Mouse (Mus musculus): Measurements from ENCODE around the gene Cyp1b1. TPM values are rescaled to one million over a fixed set of nuclear protein-coding genes. Genes with fewer than 3 reads are reported as not detected.
A peak's percentile ranks its signal among the peaks of the same experiment; 100 is the strongest.

The Cyp1b1 gene
- total RNA-seq (2021), result 1 to 10 TPM; 2.7 to 3.3 TPM
- long read RNA-seq, full-length matches to known transcripts, result 3 of 5 reads
- long read RNA-seq, partial matches to known transcripts, result 2 of 5 reads
- long read RNA-seq, other reads (novel, unspliced or antisense), result 0 of 5 reads

GRCm38 (mm10) chr17:79714931-79715637 is at the start of gene Cyp1b1:
TSS of gene Cyp1b1 (minus strand) at chr17:79715061.
- no peak for DNase-seq (ENCODE audit: low spot score in 2 of 2)

GRCm38 (mm10) chr17:79761841-79762240 is 47.0 kb upstream of the Cyp1b1 start:
- no peak for DNase-seq (ENCODE audit: low spot score in 2 of 2)

DNA sequence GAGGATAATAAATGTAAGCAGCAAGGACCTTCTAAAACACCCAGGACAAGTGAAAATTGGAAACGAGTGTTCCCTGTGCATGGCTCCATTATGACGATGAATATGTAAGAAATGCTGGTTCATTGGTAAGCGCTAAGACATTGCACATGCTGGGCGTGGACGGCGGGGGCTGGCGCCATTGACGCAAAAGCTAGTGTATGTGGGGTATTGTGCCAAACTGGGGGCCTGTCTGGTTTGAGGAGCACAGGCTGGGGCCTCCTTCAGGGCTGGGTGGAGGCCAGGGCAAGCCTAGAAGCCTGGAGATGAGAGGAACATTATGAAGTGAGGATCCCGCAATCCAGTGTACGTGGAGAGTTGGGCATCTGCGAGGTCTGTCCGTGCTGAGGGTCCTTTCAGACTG is 39.0 kb upstream of the Cyp1b1 start:
- no peak for DNase-seq (ENCODE audit: low spot score in 2 of 2)

DNA sequence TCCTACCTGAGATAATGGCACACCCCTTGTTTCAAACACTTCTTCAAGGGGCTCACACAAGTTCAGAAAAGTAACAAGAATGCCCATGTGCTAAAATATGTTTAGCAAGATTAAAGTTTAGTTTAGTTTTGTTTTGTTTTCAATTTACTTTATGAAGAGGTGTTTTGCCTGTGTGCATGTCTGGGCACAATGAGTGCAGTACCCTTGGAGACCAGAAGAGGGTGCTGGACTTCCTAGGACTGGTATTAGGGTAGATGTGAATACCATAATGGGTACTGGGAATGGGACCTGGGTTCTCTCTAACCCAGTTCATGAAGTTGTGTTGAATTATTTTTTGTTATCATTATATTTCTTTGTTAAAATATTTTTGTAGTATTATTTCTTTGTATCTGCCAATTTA is 38.0 kb upstream of the Cyp1b1 start:
- DNase-seq (ENCODE audit: low spot score in 2 of 2), result no peak

DNA sequence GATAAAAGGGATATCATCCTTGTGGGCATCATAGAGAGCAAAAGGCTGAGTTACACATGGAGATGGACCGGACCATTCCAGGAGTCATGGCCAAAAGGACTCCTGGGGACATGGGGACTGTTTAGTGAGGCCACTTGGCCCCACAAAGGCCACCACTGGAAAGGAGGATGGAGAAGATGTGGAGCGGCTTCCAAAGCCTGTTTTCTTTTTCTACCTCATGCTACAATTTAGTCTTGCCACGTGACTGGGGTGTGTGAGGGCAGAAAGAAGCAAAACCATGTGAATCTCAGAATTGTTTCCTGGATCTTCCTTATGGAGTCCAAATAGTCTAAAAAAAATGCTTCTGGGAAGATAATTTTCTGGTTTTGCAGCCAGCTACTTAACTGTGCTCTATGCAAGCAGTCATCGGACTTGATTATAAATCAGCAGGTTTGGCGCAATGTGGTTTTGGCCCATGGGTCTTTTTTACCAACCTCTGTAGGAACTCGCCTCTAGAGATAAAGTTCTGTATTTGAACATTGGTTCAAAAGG is 36.9 kb upstream of the Cyp1b1 start:
- no peak for DNase-seq (ENCODE audit: low spot score in 2 of 2)

DNA sequence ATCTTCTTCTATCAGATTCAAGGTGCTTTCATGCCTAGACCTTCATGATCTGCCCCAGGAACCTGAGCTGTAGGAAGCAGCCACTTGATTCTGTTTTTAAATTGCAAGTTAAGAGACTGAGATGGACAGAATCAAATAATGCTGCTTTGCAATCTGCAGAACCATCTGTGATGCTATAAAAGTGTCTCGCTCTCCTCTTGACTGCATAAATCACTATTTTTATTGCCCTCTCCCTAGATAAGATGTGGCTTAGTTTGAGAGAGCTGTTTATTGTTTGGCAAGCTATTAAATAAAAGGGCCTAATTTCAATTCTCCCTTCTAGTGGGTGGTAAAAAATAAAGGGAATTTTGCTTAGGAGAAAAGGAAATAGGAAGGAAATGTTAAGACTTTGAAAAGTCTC is 34.8 kb upstream of the Cyp1b1 start:
- DNase-seq (ENCODE audit: low spot score in 2 of 2), result peak in 1 of 2 experiments; percentile 31

- no peak for DNase-seq (ENCODE audit: low spot score in 2 of 2)
Observed at GRCm38 (mm10) chr17:79746954-79747353, 32.1 kb upstream of the Cyp1b1 start.

DNA sequence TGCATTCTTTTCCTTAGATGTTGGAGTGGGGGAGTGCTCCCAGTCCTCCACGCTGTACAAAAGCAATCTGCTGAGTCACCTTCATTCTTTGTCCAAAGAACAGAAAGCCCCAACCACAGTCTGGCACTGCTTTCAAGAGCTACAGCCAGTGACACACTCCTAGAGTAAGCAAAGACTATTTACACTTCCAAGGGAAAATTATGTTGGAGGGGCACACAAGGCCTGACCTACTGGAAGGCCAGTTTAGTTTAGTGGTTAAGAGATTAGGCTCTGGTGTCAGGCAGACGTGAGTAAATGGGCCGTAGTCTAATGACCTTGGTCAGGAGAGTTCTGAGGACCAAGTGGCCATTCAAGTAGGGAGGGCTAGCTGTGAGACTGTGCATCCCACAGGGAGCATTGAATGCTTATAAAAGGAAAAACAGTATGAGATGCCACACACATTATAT is 31.3 kb upstream of the Cyp1b1 start:
- DNase-seq (ENCODE audit: low spot score in 2 of 2), result no peak

GRCm38 (mm10) chr17:79745051-79745731 is 30.3 kb upstream of the Cyp1b1 start:
- no peak for DNase-seq (ENCODE audit: low spot score in 2 of 2)

GRCm38 (mm10) chr17:79743507-79743906 is 28.6 kb upstream of the Cyp1b1 start:
- DNase-seq (ENCODE audit: low spot score in 2 of 2), result no peak

DNA sequence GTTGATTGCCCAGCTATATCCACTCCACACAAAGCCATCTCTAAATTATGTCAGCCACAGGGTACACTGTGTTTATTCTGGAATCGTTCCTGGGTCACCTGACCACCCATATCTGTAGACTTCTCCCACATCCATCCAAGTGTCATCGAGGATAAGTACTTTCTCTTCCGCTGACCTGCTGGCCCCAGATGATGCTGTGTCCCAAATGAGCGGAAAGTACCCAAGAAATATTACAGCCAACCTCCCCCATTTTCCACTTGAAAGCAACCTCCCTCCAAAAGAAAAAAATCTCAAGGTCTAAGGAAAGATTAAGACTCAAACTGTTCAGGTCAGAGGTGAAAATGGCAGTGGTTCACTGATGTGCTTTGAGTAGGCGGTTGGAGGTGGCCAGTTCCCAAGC is 27.8 kb upstream of the Cyp1b1 start:
- no peak for DNase-seq (ENCODE audit: low spot score in 2 of 2)

DNA sequence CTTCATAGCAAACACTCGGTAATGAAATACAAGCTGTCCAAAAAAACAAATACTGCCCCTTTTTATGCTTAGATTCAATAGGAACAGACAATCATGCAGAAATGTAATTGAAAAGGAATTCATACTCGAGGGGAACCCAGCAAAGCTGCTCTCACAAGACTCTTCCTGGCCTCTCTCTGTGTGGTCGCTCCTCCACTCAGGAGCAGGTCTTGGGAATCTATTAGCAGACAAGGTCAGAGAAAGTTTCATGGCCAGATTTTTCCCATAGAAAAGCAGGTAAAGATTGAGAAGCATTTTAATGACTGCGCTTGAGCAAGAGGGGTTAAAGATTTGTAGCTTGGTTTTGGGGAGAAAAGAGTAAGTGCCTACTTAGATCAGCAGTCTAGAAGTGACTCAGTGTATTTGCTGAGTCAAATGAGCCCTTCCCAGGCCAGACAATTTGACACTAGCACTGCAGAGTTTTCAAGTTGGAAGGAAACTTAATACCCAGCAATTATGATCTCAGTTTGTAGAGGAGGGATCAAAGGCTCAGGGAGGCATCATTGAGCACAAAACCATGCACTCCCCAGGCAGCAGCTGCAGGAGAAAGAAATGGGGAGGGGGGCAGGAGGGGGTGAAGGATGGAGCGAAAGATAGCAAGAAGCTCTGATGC is 24.1 kb upstream of the Cyp1b1 start:
- no peak for DNase-seq (ENCODE audit: low spot score in 2 of 2)

DNA sequence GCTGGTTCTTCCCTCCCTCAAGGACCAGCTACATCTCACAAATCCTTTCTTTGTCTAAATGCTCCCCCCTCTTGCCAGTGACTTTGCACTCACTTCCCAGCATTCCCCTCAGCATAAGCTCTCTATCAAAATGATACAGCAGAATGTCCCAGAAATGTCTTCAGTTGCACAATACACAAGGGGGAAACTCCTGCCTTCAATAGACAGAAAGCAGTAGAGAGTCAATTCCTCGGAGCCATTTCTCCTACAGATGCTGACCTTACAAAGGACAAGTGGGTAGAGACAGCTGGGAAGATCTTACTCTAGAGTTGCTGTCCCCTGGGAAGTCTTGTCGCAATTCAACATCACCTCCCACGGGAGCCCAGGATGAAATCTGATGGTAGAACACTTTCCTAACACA is 22.7 kb upstream of the Cyp1b1 start:
- no peak for DNase-seq (ENCODE audit: low spot score in 2 of 2)

DNA sequence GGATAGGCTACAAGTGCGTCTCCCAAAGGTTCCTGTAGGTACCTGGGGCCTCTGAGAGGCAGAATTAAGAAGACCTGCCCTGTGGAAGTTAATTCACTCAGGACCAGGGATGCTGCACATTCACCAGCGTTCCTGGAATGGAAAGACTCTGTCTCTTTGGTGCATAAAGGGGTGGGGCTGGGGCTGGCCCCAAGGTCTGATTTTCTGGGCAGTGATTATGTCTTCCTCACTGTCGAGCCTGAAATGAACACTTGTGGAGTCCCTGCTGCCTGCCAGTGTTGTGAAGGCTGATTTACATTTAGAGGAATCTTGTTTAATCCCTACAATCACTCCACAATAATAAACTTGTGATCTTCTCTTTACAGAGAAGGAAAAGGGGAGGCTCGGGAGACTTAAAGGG is 18.2 kb upstream of the Cyp1b1 start:
- DNase-seq (ENCODE audit: low spot score in 2 of 2), result no peak

GRCm38 (mm10) chr17:79730988-79731387 is 16.1 kb upstream of the Cyp1b1 start:
- DNase-seq (ENCODE audit: low spot score in 2 of 2), result no peak

DNA sequence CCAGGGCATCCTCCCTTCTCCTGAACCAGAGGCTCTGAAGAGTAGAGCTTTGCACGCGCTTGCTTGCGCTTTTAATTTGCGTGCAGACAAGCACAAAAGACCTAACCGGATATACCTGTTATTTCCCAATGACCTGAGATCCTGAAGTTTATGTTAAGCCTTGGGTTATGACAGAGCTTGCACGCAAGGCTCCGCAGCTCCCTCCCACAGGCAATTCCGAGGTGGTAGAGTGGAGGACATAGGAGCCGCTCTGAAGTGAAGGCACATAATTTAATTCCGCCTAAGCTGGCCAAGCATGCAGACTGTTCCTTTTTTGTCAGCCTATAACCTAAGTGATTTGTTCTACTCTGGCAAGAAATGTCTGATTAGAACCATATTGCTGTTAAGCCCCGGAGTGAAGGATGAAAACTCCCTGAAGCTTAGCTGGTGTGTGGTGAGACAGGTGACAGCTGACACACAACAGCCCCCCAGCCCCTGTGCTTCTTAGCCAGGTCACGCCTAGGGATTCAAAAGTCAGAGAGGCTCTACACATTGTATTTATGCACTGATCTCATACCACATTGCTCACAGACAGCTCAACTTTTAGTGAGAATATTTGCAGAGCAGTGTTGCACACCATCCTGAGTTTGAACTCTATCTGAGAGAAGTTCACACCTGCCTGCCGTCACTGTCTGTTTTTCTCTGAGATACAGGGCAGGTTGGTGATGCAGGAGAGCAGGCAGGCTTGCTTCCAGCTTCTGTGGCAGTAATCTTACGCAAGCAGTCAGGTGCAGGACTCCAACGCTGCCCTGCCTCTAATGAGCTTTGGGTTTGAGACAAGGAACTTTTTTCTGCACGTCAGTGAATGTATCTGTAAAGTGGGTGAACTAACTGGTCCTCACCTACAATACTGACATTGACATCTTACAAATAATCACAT is 14.0 kb upstream of the Cyp1b1 start:
- DNase-seq (ENCODE audit: low spot score in 2 of 2), result no peak

- no peak for DNase-seq (ENCODE audit: low spot score in 2 of 2)
Observed at GRCm38 (mm10) chr17:79728053-79728584, 13.3 kb upstream of the Cyp1b1 start.

- no peak for DNase-seq (ENCODE audit: low spot score in 2 of 2)
Observed at GRCm38 (mm10) chr17:79726613-79727012, 11.8 kb upstream of the Cyp1b1 start.

GRCm38 (mm10) chr17:79720681-79721080 is 5.8 kb upstream of the Cyp1b1 start:
- no peak for DNase-seq (ENCODE audit: low spot score in 2 of 2)

DNA sequence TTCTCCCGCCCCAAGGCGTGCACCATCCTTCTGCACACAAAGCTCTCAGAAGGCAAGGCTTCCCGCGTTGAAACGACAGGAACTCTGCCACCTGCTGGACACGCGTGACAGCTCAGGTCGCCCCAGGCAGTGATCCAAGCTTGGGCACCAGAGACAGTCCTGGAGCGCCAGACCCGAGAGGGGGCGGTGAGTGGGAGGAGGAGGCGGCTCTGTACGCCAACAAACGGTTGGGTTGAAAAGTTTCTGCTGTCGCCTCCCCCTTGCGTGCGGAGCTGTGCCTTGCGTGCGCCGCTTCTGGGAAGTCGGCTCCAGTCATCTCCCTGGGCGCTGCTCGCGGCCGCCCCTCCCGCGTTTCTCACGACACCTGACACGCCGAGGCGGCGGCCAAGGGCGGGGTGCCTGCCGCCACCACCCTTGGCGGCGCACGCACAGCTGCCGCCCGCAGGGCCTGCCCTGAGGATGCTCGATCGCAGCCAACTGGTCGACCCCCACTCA is 835 bp upstream of the Cyp1b1 start:
- peak; percentile 69 to 89 for DNase-seq (ENCODE audit: low spot score in 2 of 2)

Data from layer of hippocampus, adult 18-20 months (tissue).